Mouse (Mus musculus): ENCODE data around the gene Anxa5.

GRCm38 (mm10) chr3:36493641-36494283 is 18.1 kb upstream of the Anxa5 start:
- TF ChIP-seq POLR2A (IDR thresholded peaks at IDR 0.05; ENCODE audit: borderline replicate concordance, insufficient read depth, low read length) = no peak
- no peak for TF ChIP-seq CTCF (IDR thresholded peaks at IDR 0.05; ENCODE audit: borderline replicate concordance, insufficient read depth, low read depth, low read length)
